Mouse (Mus musculus): ENCODE data around the gene Grid1. TPM values are rescaled to one million over a fixed set of nuclear protein-coding genes. Genes with fewer than 3 reads are reported as not detected.

The Grid1 gene
- polyA plus RNA-seq, 1 experiment from 2014 or later = 0.61 TPM

DNA sequence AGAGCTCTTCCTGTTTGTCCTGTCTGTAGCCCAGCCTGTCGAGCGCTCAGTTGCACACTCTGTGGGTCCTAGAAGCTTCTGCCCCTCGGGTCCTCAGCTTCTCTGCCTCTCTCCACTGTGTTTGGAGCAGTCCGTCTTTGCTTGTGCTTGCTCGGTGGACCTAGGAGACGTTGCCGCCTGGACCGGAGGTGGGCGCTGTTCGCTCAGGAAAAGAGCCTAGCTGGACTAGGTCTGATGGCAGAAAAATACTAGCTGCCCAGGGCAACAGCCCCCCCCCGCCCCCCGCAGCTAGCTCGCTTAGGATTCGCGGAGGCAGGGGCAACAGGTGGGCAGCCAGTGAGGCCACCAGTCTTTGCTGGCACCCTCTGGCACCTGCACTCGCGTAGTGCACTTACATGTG lies 3.2 kb downstream of the Grid1 start:
- peak; percentile 95 for DNase-seq (ENCODE audit: low spot score, missing footprints)
- peak; percentile 34 for ATAC-seq (ENCODE audit: low FRiP score)
- Histone ChIP-seq H3K4me1 (ENCODE audit: control insufficient read depth, insufficient read depth, low read length) (peaks cover 18% of the 10 kb centered on the region), H3K4me2 (peak overlapping the region; percentile 43), H3K27ac (ENCODE audit: low read depth, low read length) (no peak overlapping the region), H3K36me3 (ENCODE audit: control insufficient read depth, insufficient read depth, low read length) (no peaks in the 10 kb centered on the region), H3K9me3 (ENCODE audit: control insufficient read depth, low read length) (no peaks in the 10 kb centered on the region), H3K9ac (ENCODE audit: low read length) (no peak overlapping the region; the same call in 1 of the 2 replicates), H3K27me3 (ENCODE audit: control insufficient read depth, insufficient read depth, low read length) (peaks cover 45% of the 10 kb centered on the region), H3K4me3 (ENCODE audit: low read depth, low read length) (peak overlapping the region; percentile 21)
- 1% methylated on average over 17 of the region's 17 CpGs for WGBS

GRCm38 (mm10) chr14:34824186-34824585 lies 4.3 kb downstream of the Grid1 start:
- WGBS = 78% methylated on average over 3 of the region's 3 CpGs
- Histone ChIP-seq H3K9me3 (ENCODE audit: control insufficient read depth, low read length) (no peaks in the 10 kb centered on the region), H3K27ac (ENCODE audit: low read depth, low read length) (no peak overlapping the region), H3K4me1 (ENCODE audit: control insufficient read depth, insufficient read depth, low read length) (peaks cover 18% of the 10 kb centered on the region), H3K36me3 (ENCODE audit: control insufficient read depth, insufficient read depth, low read length) (no peaks in the 10 kb centered on the region), H3K4me3 (ENCODE audit: low read depth, low read length) (no peak overlapping the region), H3K27me3 (ENCODE audit: control insufficient read depth, insufficient read depth, low read length) (peaks cover 35% of the 10 kb centered on the region), H3K9ac (ENCODE audit: low read length) (no peak overlapping the region), H3K4me2 (no peak overlapping the region)
- DNase-seq (ENCODE audit: low spot score, missing footprints) (no peak), ATAC-seq (ENCODE audit: low FRiP score) (no peak)

DNA sequence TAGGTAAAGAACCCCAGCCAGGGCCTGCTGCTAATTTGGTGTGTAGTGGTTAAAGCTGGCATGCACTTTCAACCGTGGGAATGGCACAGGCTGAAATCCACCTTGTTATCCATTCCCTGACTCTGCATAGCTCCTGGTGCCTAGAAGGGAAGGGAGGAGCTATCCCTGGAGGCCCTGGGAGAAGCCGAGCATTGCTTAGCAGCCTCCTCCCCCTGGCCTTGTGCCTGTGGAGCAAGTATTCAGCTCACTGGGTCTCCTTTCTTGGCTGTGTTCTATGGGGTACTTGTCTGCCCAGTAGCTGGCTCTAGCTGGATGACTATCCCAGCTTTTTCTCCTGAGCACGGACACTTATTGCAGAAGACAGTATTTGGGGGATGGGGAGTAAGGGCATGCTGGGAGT lies 6.0 kb downstream of the Grid1 start:
- Histone ChIP-seq H3K4me2 (no peak overlapping the region), H3K4me3 (ENCODE audit: low read depth, low read length) (no peak overlapping the region), H3K27ac (ENCODE audit: low read depth, low read length) (no peak overlapping the region), H3K9me3 (ENCODE audit: control insufficient read depth, low read length) (no peaks in the 10 kb centered on the region), H3K27me3 (ENCODE audit: control insufficient read depth, insufficient read depth, low read length) (peaks cover 23% of the 10 kb centered on the region), H3K9ac (ENCODE audit: low read length) (no peak overlapping the region), H3K36me3 (ENCODE audit: control insufficient read depth, insufficient read depth, low read length) (no peaks in the 10 kb centered on the region), H3K4me1 (ENCODE audit: control insufficient read depth, insufficient read depth, low read length) (peaks cover 13% of the 10 kb centered on the region)
- ATAC-seq (ENCODE audit: low FRiP score) (no peak), DNase-seq (ENCODE audit: low spot score, missing footprints) (no peak)
- WGBS = 35% methylated on average over 3 of the region's 3 CpGs

DNA sequence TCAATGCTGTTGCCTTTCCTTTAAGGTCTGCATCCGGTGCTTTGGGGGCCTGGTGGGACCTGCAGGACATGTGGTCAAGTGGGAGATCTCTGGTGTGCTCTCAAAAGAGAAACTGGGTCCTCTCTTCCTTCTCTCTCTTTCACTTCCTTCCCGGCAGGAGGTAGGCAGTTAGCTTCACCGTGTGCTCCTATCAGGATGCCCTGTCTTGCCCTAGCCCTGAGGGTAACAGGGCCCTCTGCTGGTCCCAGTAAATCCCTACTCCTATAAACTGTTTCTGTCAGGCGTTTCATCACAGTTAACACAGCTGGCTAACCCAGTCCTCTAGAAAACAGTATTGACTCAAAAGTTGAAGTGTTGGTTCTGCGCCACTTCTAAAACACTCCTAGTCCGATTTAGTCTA lies 9.9 kb downstream of the Grid1 start:
- Histone ChIP-seq H3K9me3 (ENCODE audit: control insufficient read depth, low read length) (no peaks in the 10 kb centered on the region), H3K9ac (ENCODE audit: low read length) (no peak overlapping the region), H3K27me3 (ENCODE audit: control insufficient read depth, insufficient read depth, low read length) (no peaks in the 10 kb centered on the region), H3K4me1 (ENCODE audit: control insufficient read depth, insufficient read depth, low read length) (no peaks in the 10 kb centered on the region), H3K27ac (ENCODE audit: low read depth, low read length) (no peak overlapping the region), H3K36me3 (ENCODE audit: control insufficient read depth, insufficient read depth, low read length) (no peaks in the 10 kb centered on the region), H3K4me3 (ENCODE audit: low read depth, low read length) (no peak overlapping the region), H3K4me2 (no peak overlapping the region)
- no peak for ATAC-seq (ENCODE audit: low FRiP score)
- WGBS = 63% methylated on average over 6 of the region's 6 CpGs
- DNase-seq (ENCODE audit: low spot score, missing footprints) = no peak

DNA sequence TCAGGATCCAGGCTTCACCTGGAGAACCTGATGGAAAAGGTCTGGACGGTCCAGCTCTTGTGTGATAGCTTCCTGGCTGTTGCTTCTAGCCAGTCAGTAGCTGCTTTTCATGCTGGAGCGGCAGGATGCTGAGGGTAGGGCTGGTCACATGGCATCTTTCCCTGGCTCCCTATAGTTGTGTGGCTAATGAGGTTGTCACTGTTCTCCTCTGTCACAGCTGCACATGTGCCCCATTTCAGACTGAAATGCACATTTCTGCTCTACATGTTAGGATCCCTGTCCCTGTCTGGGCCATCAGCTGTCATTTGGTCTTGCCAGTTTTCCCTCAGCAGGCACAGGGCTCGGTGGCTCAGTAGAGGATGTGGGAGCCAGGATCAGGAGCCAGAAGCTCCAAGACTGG lies 17.2 kb downstream of the Grid1 start:
- ATAC-seq (ENCODE audit: low FRiP score) (no peak), DNase-seq (ENCODE audit: low spot score, missing footprints) (no peak)
- Histone ChIP-seq H3K36me3 (ENCODE audit: control insufficient read depth, insufficient read depth, low read length) (no peaks in the 10 kb centered on the region), H3K4me1 (ENCODE audit: control insufficient read depth, insufficient read depth, low read length) (0 out of 2 replicates have a peak, but pooled peaks cover 2% of the 10 kb centered on the region), H3K27me3 (ENCODE audit: control insufficient read depth, insufficient read depth, low read length) (no peaks in the 10 kb centered on the region), H3K9me3 (ENCODE audit: control insufficient read depth, low read length) (no peaks in the 10 kb centered on the region), H3K4me2 (no peak overlapping the region), H3K27ac (ENCODE audit: low read depth, low read length) (no peak overlapping the region), H3K9ac (ENCODE audit: low read length) (no peak overlapping the region), H3K4me3 (ENCODE audit: low read depth, low read length) (no peak overlapping the region)
- 83% methylated on average over 3 of the region's 3 CpGs for WGBS

DNA sequence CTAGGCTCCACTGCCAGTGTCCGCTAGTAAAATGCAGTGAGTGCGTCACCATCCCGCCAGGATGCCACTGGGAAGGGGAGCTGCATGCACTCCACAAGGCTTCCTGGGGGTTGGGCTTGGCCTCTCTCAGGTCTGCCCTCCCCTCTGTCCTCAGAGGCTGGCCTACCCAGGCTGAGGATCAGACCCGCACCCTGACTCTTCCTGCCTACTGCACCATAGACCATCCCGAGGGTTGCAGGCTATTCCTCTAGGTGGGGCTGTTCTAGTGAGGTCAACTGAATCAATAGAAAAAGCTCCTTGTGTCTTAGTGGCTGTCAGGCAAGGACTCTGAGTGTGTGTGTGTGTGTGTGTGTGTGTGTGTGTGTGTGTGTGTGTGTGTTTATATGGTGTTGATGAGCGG lies 19.1 kb downstream of the Grid1 start:
- ATAC-seq (ENCODE audit: low FRiP score) = no peak
- no peaks in the 10 kb centered on the region for H3K9me3 ChIP-seq (ENCODE audit: control insufficient read depth, low read length)
- no peak overlapping the region for H3K9ac ChIP-seq (ENCODE audit: low read length)
- DNase-seq (ENCODE audit: low spot score, missing footprints) = no peak
- no peak overlapping the region for H3K27ac ChIP-seq (ENCODE audit: low read depth, low read length)
- no peak overlapping the region for H3K4me3 ChIP-seq (ENCODE audit: low read depth, low read length)
- 0 out of 2 replicates have a peak, but pooled peaks cover 2% of the 10 kb centered on the region for H3K4me1 ChIP-seq (ENCODE audit: control insufficient read depth, insufficient read depth, low read length)
- H3K27me3 ChIP-seq (ENCODE audit: control insufficient read depth, insufficient read depth, low read length) = no peaks in the 10 kb centered on the region
- no peaks in the 10 kb centered on the region for H3K36me3 ChIP-seq (ENCODE audit: control insufficient read depth, insufficient read depth, low read length)
- 73% methylated on average over 6 of the region's 6 CpGs for WGBS
- no peak overlapping the region for H3K4me2 ChIP-seq

GRCm38 (mm10) chr14:34839898-34840297 lies 20.0 kb downstream of the Grid1 start:
- WGBS = 83% methylated on average over 4 of the region's 4 CpGs
- Histone ChIP-seq H3K27me3 (ENCODE audit: control insufficient read depth, insufficient read depth, low read length) (no peaks in the 10 kb centered on the region), H3K4me1 (ENCODE audit: control insufficient read depth, insufficient read depth, low read length) (0 out of 2 replicates have a peak, but pooled peaks cover 2% of the 10 kb centered on the region), H3K9ac (ENCODE audit: low read length) (no peak overlapping the region), H3K9me3 (ENCODE audit: control insufficient read depth, low read length) (no peaks in the 10 kb centered on the region), H3K27ac (ENCODE audit: low read depth, low read length) (no peak overlapping the region), H3K4me3 (ENCODE audit: low read depth, low read length) (no peak overlapping the region), H3K36me3 (ENCODE audit: control insufficient read depth, insufficient read depth, low read length) (no peaks in the 10 kb centered on the region), H3K4me2 (no peak overlapping the region)
- ATAC-seq (ENCODE audit: low FRiP score) = no peak
- no peak for DNase-seq (ENCODE audit: low spot score, missing footprints)

DNA sequence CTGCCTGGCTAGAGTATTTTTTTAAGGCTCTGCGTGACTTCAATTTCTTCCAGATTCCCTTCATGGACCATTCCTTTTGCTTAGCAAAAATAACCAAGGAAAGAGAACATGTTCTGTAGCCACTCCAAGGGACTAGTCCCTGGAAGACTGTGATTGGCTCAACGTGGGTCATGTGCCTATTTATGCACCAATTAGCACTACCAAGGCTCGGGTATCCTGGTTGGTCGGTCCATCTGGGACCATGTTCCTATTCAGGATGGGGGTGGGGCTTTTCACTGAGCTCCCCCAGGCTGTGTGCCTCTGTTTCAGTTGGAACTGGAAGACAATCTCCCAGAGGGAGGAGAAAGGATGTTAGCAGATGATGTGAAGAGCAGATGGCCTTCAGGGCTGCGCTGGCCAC lies 23.7 kb downstream of the Grid1 start:
- Histone ChIP-seq H3K4me3 (ENCODE audit: low read depth, low read length) (no peak overlapping the region), H3K4me2 (no peak overlapping the region), H3K27me3 (ENCODE audit: control insufficient read depth, insufficient read depth, low read length) (no peaks in the 10 kb centered on the region), H3K27ac (ENCODE audit: low read depth, low read length) (no peak overlapping the region), H3K9ac (ENCODE audit: low read length) (no peak overlapping the region), H3K36me3 (ENCODE audit: control insufficient read depth, insufficient read depth, low read length) (no peaks in the 10 kb centered on the region), H3K4me1 (ENCODE audit: control insufficient read depth, insufficient read depth, low read length) (0 out of 2 replicates have a peak, but pooled peaks cover 2% of the 10 kb centered on the region), H3K9me3 (ENCODE audit: control insufficient read depth, low read length) (no peaks in the 10 kb centered on the region)
- WGBS = 77% methylated on average over 5 of the region's 5 CpGs
- ATAC-seq (ENCODE audit: low FRiP score) = no peak
- DNase-seq (ENCODE audit: low spot score, missing footprints) = no peak

DNA sequence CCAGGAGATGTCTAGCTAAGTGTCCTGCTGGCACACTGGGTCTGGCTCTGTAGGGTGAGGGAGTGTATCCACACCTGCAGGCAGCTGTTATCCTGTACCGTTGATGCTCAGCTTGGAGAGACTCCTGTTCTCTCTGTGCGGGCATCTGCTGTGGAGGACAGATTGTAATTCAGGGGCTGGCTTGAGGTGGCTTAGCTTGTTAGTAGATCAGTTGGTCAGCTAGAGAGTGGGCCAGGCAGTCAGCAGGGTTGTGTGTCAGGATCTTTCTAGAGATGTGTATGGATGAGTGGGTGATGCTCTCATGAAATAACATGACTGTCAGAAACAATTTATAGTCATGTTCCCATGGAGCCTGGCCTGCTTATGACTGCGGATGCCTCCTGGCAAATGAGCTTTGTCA lies 24.3 kb downstream of the Grid1 start:
- no peak overlapping the region for H3K4me3 ChIP-seq (ENCODE audit: low read depth, low read length)
- H3K27me3 ChIP-seq (ENCODE audit: control insufficient read depth, insufficient read depth, low read length) = no peaks in the 10 kb centered on the region
- no peak overlapping the region for H3K27ac ChIP-seq (ENCODE audit: low read depth, low read length)
- no peaks in the 10 kb centered on the region for H3K36me3 ChIP-seq (ENCODE audit: control insufficient read depth, insufficient read depth, low read length)
- ATAC-seq (ENCODE audit: low FRiP score) (no peak), DNase-seq (ENCODE audit: low spot score, missing footprints) (no peak)
- 0 out of 2 replicates have a peak, but pooled peaks cover 2% of the 10 kb centered on the region for H3K4me1 ChIP-seq (ENCODE audit: control insufficient read depth, insufficient read depth, low read length)
- H3K9ac ChIP-seq (ENCODE audit: low read length) = no peak overlapping the region
- H3K9me3 ChIP-seq (ENCODE audit: control insufficient read depth, low read length) = no peaks in the 10 kb centered on the region
- no peak overlapping the region for H3K4me2 ChIP-seq
- 93% methylated on average over 3 of the region's 3 CpGs for WGBS

- DNase-seq (ENCODE audit: low spot score, missing footprints) = no peak
- H3K9me3 ChIP-seq (ENCODE audit: control insufficient read depth, low read length) = no peaks in the 10 kb centered on the region
- no peak for ATAC-seq (ENCODE audit: low FRiP score)
- H3K4me3 ChIP-seq (ENCODE audit: low read depth, low read length) = no peak overlapping the region
- H3K4me2 ChIP-seq = no peak overlapping the region
- H3K36me3 ChIP-seq (ENCODE audit: control insufficient read depth, insufficient read depth, low read length) = no peaks in the 10 kb centered on the region
- H3K27ac ChIP-seq (ENCODE audit: low read depth, low read length) = no peak overlapping the region
- WGBS = 60% methylated on average over 4 of the region's 4 CpGs
- no peak overlapping the region for H3K9ac ChIP-seq (ENCODE audit: low read length)
- H3K27me3 ChIP-seq (ENCODE audit: control insufficient read depth, insufficient read depth, low read length) = no peaks in the 10 kb centered on the region
- H3K4me1 ChIP-seq (ENCODE audit: control insufficient read depth, insufficient read depth, low read length) = 0 out of 2 replicates have a peak, but pooled peaks cover 2% of the 10 kb centered on the region
Measured at GRCm38 (mm10) chr14:34846799-34847198, 26.9 kb downstream of the Grid1 start.

Data from midbrain, embryonic 11.5 days (tissue).